Mouse (Mus musculus) adrenal gland (tissue): ENCODE results near the gene Mrps33.

Experiments used
- intact Hi-C: fragments of 180-260 bp; cut with DNase I; formaldehyde crosslinking; loops from one replicate; pipeline ENCODE4 v1.15.1; 2025

Mrps33 gene

DNA sequence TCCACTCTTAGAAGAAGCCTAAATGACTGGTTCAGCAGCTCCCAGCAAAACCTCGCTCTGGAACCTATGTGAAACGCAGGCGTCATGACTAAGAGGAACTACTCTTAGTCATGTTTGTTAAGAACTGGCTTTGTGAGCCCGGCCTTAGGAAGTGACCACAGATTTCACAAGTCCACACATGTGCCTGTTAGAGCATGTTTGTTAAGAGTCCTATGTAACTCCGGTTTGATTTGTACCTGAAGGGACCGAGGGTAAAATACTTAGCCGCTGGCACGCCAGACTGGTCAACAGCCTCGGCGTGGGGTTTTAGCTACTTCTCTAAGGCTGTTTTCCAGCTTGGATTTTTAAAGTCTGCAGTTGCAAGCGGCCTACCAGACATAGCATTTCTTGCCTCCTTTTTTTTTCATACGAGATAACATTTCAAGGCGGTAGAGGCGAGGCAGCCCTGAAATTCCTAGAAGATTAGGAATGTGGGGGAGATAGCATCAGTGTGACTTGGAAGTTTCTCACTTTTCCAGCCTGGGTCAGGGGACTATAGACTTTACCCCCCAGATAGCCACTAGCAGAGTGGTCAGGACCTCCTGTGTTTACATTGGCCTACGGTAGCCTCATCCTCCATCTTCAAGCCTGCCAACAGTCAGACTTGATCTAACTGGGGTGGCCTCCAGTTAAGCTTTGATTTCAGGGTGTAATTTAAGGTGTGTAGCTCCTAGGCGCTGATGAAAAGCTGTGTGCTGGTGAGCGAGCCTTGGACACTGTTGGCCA is 28.8 kb downstream of the Mrps33 start:
- intact Hi-C loops: loop anchor here (5.0 to 10.0 kb wide), 3 partner anchors 97 to 320 kb away; no protein-coding TSS in a partner anchor

DNA sequence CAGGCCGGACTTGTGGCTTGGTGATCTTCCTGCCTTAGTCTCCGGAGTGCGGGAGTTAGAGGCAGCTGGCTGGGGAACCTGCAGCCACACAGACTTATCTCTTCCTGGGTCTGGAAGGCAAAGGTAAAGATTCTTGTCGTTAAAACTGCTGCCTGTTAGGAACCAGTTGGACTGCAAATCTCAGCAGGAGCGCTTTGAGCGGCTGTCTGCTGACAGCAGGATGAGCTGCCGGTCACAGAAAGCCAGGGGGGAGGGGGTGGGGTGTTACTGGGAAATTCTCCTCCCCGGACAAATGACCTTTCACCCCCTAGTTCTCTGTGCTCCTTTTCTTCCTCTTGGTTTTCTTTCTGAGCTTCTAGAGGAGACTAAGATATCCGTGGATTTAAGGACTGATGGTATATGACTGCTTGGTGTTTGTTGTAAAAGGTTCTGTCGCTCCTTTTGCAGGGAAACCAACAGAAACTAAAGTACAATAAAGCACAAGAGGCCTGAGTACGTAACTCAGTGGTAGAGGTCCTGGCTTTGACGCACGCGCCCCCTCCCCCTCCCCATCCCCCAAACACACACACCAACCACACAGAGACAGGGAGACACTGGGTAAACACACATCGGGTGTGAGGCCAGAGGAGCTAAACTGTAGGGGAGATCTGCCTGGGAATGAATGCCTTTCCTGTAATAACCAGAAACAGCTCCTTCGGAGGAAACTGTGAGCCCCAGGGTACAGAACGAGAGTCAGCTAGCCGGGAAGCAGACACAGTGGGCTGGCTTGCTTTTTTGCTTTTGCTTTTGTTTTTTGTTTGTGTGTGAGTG is 29.7 kb downstream of the Mrps33 start:
- intact Hi-C loops: loop anchor here (5.0 to 10.0 kb wide), 3 partner anchors 96 to 319 kb away; no protein-coding TSS in a partner anchor

DNA sequence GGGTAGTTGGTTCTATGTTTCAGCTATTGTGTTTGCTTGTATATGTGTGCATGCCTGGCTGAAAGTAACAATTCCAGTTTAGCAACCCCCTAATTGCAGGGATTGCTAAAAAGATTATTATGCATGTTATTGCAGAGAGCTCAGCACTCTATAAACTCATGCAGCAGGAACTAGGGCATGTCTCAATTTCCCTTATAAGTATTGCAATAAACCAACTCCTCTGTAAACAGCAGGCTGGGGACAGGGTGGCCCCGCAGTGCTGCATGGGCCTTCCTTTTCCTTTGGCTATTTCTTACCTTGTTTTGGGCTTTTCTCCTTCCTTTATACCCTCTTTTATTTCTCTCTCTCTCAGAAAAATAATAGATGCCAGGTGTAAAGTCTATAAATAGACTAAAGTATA is 32.3 kb downstream of the Mrps33 start:
- intact Hi-C loops: no loop called here

DNA sequence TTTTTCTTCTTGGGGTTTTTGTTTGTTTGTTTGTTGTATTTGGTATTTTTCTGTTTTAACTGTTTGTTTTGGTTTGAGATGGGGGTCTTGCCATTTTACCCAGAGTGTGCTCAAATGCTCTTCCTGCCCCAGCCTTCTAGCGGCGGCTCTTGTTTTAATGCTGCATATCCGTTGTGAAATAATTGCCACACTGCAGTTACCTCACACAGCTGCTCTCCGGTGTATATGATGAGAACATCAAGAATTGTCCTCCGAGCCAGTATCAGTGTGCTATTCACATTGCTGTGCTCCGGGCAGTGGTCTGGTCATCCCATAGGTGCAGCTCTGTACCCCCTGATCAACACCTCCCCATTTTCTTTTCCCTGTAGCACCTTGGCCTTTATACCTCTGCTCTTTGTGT is 34.5 kb downstream of the Mrps33 start:
- intact Hi-C loops: no loop called here

DNA sequence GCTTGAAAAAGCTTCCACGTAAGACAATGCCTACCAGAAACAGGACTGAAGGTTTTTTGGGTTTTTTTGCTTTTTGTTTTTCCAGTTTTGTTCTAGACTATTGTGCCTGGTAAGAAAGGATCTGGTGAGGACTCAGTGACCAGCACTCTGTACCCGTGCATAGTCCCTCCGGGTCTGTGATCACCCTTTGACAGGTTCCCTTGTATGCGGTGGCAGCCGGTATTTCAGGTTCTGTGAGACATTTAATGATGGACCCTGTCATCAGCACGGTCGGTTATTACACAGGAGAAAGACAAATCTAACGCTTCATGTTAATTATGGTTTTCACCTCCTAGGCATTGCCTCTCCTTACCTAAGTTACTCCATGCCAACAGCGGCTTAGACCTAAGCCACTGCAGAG is 35.8 kb downstream of the Mrps33 start:
- intact Hi-C loops: no loop called here

DNA sequence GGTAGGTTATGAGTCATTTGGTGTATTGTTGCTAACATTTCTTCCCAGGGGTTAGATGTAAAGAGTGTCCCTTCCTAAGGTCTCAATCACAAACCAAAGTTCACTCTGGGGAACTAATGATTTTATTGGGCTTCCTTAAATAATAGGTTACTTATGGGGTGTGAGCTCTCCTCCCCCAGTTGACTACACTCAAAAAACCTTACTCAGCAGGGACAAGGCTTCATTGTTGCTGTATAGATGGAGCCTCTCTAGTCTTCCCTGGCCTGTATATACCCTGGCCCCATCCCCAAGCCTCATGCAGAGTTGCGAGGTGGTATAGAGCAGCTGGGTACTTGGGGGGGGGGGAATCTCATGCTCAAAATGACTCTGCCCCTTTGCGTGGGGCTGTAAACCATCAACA is 53.6 kb downstream of the Mrps33 start:
- intact Hi-C loops: no loop called here
